ENCODE assay signal across 17 mouse cellular contexts in genomic region chr9:7851841-7852240, GRCm38 (mm10).
"Had no signal": no experiment of that assay in that cellular context is flagged by ENCODE, and none has a peak within 500 bp of the region (broad histone marks: within the 10 kb centered on the region; RNA-seq: fewer than 3 reads in every experiment).

No protein-coding gene starts in this region.

- H3K4me2 ChIP-seq: liver, embryonic 15.5 days; lung, embryonic 15.5 days; midbrain, embryonic 12.5 days; midbrain, embryonic 15.5 days; neural tube, embryonic 12.5 days had no signal

- H3K4me1 ChIP-seq: liver, embryonic 15.5 days; lung, embryonic 15.5 days; midbrain, embryonic 12.5 days; midbrain, embryonic 15.5 days; neural tube, embryonic 12.5 days had no signal

- H3K36me3 ChIP-seq: midbrain, embryonic 12.5 days; midbrain, embryonic 15.5 days; neural tube, embryonic 12.5 days had no signal

- H3K9me3 ChIP-seq: liver, embryonic 15.5 days; lung, embryonic 15.5 days; megakaryocyte, embryonic 14.5 days; midbrain, embryonic 12.5 days; midbrain, embryonic 15.5 days; neural tube, embryonic 12.5 days had no signal

- H3K9ac ChIP-seq: liver, embryonic 15.5 days; liver, postnatal 0 days; lung, embryonic 15.5 days; midbrain, embryonic 12.5 days; midbrain, embryonic 15.5 days; neural tube, embryonic 12.5 days had no signal

- DNase-seq: liver, postnatal 0 days; lung, adult 2 months; lung, postnatal 14 days; lung, postnatal 36 days; right cerebral cortex, postnatal 14 days; spleen, adult 18-20 months; thymus, adult 18-20 months; thymus, postnatal 14 days; thymus, postnatal 36 days had no signal

- H3K4me3 ChIP-seq: liver, embryonic 15.5 days; lung, embryonic 15.5 days; megakaryocyte, embryonic 14.5 days; midbrain, embryonic 12.5 days; midbrain, embryonic 15.5 days; neural tube, embryonic 12.5 days had no signal

- H3K27me3 ChIP-seq: liver, embryonic 15.5 days; lung, embryonic 15.5 days; megakaryocyte, embryonic 14.5 days; midbrain, embryonic 12.5 days; midbrain, embryonic 15.5 days; neural tube, embryonic 12.5 days had no signal

- ATAC-seq: liver, postnatal 0 days; lung, postnatal 0 days; midbrain, embryonic 15.5 days had no signal

- H3K27ac ChIP-seq: liver, embryonic 15.5 days; lung, embryonic 15.5 days; macrophage; midbrain, embryonic 12.5 days; midbrain, embryonic 15.5 days; neural tube, embryonic 12.5 days had no signal
